Mouse (Mus musculus): ENCODE data around the gene Sirt5.

The Sirt5 gene

GRCm38 (mm10) chr13:43364985-43365824 lies at the start of gene Sirt5:
Sirt5 (plus strand) TSS chr13:43365496.
- peak; percentile 47 for DNase-seq (ENCODE audit: low read depth)

DNA sequence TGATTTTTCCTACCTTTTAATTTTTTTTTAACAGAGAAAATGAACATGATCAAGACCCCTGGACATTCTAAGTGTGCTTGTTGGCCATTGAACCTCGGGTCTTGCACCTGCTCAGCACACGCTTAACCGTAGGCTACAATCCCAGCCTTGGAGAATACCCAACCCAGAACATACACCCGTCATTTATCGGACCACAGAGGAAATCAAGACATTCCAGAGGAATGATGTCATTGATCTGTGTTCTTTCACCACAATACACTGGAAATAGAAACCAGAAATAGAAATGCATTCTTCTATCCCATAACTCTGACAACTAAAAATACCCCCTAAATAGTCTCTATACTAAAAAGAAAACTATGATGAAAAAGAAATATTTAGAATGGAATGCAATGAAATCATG lies 47.9 kb upstream of the Sirt5 start:
- no peak for DNase-seq (ENCODE audit: low read depth)

DNA sequence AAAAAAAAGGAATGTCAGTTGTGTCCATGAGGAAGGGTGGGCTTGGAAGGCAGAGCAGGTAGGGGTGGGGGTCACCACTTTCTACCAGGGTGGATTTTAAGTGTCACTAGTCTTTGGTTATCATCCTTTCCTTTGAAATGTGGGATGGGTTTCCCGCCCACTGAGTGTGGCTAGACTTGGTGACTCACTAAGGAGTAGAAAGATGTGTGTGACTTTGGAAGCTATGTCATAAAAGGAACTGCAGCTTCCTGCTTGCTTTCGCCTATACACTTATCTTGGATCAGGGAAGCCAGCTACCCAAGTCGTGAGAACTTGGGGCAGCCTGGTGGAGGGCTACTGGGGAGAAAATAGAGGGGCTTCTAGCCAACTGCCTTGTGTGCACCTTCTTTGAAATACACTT lies 45.9 kb upstream of the Sirt5 start:
- no peak for DNase-seq (ENCODE audit: low read depth)

GRCm38 (mm10) chr13:43321492-43321891 lies 43.8 kb upstream of the Sirt5 start:
- no peak for DNase-seq (ENCODE audit: low read depth)

DNA sequence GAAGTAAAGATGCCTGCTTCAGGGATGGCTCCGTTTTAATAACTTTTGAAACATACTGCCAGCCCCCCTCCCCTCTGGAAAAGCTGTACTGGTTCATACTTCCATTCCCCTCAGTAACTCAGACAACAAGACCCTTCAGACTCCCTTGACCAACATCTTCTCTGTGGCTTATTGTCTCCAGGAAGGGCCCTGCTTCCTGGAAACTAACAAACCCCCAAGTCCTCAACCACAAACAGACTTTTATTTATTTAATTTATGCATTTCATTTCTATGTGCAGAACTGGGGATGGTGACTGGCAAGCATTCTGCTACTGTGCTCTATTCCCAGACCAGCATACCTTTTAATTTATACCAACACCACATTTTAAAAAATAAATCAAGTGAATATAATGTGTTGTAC lies 39.9 kb upstream of the Sirt5 start:
- no peak for DNase-seq (ENCODE audit: low read depth)

DNA sequence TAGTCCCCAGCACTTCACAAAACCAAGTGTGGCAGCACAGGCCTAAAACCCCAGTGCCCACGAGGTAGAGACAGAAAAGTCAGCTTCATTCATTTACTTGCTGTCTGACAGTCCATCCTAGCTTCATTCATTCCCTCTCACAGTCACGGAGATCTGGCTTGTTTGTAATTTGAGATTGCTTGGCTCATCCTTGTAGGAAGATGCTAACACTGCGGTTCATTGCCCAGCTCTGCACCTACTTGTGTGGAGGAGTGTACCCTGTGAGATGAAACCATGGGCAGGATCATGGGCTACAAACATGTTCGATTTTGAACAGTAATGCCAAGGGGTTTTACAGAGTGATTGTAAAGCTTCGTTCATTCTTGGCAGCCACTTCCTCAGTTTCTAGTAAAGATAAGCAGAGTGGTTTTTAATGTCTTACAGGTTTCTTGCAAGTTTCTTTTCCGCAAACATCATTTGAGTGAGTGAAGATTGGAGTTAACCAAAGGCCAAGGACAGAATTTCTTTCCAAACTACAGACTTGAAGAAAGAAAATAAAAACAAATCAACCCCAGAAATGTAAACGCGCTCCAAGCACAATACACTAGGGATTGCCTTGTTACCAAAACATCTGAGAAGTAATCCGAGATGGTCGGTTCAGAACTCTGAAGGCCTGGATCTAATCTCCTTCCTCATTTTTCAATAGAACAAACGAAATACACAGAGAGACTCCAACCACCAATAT lies 33.4 kb upstream of the Sirt5 start:
- DNase-seq (ENCODE audit: low read depth): peak; percentile 25

DNA sequence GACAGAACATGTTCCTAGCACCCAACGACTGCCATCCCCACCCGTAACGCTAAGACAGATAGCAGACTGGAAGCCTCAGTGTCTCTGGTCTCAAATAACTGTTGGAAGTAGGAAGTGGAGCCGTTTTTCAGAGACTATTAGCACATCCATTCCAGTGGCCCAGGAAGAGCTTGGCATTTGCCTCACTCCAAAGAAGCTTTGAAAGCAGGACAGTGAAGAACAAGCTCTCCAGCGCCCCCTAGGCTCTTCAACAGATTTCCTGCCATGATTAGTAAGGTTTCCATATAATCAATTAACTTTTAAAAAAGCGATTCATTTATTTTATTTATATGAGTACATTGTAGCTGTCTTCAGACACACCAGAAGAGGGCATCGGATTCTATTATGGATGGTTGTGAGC lies 32.7 kb upstream of the Sirt5 start:
- no peak for DNase-seq (ENCODE audit: low read depth)

GRCm38 (mm10) chr13:43336425-43337221 lies 28.7 kb upstream of the Sirt5 start:
- no peak for DNase-seq (ENCODE audit: low read depth)

DNA sequence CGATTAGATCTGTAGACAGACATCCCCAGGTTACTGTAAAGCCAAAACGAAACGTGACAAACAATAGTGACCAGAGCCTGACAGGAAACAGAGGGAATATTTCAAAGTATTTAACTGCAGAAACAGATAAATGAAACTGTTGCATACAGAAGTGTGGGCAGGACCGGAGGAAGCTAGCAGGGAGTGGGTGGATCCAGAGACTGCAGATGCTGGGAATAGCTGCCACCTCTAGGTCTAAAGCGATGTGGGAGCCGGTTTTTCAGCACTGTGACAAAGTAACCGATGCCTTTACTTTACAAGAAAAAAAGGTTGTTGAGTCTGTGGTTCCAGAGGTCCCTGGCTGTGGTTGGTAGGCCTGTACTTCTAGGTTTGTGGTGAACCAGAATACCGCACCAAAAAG lies 27.3 kb upstream of the Sirt5 start:
- no peak for DNase-seq (ENCODE audit: low read depth)

GRCm38 (mm10) chr13:43338632-43339031 lies 26.7 kb upstream of the Sirt5 start:
- DNase-seq (ENCODE audit: low read depth): no peak

DNA sequence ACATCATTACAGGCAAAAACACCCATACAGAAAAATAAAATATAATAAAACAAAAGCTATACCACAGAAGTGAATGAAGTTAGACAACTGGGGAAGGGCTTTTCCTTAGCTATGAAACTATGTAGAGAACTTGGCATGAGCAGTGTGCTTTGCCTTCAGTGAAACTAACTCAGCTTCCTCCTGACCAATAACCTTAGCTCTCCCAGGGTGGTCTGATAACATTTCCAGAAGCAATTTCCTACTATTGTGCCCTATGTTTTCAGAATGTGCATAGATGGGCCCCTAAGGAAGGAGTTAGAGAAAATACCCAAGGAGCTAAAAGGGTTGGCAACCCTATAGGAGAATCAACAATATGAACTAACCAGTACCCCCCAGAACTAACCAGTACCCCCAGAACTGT lies 18.5 kb upstream of the Sirt5 start:
- DNase-seq (ENCODE audit: low read depth): no peak

GRCm38 (mm10) chr13:43349376-43349775 lies 15.9 kb upstream of the Sirt5 start:
- no peak for DNase-seq (ENCODE audit: low read depth)

- DNase-seq (ENCODE audit: low read depth): no peak
Measured at GRCm38 (mm10) chr13:43350489-43351169, 14.7 kb upstream of the Sirt5 start.

DNA sequence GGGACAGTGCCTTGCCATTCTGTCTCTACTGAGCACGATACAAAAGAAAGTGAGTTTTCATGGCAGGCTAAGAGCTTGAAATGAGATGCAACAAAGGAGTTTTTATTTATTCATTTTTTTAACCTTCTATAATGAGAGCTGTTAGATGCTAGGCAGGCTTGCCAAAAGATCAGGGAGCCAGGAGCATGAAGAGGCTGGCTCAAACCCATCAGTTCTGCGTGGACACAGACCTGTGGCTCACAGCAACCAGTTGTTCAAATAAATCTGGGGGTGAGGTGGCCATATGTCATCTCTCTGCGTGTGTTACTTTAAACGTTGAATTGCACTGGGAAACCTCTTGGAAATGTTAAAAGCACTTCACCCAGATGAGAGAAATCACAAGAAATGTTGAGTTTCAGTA lies 11.9 kb upstream of the Sirt5 start:
- no peak for DNase-seq (ENCODE audit: low read depth)

- no peak for DNase-seq (ENCODE audit: low read depth)
Measured at GRCm38 (mm10) chr13:43354362-43354761, 10.9 kb upstream of the Sirt5 start.

DNA sequence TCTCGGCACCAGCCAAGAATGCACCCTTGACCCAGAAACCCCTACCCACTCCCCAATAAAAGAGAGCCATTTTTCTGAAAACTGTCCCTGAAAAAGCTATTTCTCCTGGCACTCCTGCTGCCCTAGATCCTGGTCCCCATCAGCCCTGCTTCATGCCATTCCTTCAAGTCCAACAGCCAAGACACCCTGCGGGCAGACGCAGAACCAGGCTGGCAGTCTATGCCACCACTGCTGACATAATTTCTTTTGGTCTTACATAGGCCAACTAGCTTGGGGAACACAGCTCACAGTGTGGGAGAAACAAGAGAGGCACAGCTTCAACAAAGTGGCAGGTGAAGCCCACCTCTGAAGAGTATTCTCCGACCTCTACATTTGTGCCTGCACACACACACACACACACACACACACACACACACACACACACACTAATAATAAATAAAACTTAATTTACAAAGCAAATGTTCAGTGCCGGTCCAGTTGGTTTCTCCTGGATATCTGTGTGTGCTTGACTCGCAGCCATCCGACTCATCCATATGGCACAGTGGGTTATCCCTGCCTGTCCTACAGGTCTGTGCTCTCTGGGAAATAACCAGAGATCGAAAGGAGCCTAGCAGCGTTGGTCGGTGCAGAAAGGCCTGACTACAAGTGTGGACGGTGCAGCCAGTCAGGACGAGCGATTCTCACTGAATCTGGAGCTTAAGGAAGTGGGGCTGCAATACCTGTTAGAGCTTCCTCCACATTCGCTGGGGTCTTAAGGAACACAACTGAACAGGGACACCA lies 8.8 kb upstream of the Sirt5 start:
- DNase-seq (ENCODE audit: low read depth): no peak

DNA sequence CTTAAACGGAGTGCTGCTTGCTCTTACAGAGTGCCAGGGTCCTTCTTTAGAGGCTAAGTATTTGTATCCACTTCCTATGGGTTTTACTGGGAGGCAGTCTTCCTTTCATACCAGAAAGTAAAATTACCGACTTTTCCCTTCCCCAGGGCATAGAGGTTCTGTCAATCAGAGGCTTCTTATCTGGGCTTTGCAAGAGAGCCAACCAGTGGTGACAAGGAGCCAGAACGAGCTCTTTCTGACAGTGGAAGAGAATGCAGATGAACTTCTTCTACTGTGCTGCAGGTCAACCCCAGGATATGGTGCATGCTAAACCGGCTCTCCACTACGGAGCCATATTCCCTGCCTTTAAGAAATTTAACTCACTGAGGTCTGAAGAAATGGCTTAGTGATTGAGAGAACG lies 4.8 kb upstream of the Sirt5 start:
- no peak for DNase-seq (ENCODE audit: low read depth)

GRCm38 (mm10) chr13:43362353-43362752 lies 2.9 kb upstream of the Sirt5 start:
- DNase-seq (ENCODE audit: low read depth): no peak

DNA sequence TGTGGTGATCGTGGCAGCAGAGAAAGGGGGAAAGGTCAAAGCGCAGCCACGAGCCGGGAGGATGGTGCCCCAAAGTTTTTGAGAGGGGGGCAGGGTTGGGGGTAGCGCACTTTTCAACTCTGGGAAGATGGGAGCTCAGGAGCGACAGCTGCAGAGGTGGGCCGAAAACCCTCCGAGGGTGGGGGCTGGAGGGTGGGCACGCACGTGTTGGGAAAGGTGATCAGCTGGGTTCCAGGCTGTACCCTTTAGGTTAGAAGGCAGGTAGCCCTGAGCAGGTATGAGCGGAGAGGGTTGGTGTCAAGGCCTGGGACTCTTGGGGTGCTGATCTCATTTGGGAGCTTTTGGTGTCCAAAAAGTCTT lies 509 bp downstream of the Sirt5 start:
- DNase-seq (ENCODE audit: low read depth): no peak

DNA sequence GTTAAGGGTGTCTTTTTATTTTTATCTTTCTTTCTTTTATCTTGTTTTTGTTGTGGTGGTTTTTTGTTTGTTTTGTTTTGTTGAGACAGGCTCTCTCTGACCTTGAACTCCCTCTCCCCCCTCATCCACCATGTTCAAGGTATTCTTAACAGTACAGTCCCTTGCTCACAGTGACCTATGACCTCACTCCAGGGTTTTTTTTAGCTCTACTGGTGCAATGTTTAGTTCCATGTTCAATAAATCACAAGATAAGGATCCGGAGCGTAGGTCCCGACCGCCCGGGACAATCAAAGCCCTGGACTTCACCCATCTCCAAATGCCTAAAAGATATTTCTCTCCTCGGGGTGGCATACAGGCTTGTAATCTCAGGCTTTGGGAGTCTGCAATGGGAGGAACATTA lies 4.8 kb downstream of the Sirt5 start:
- DNase-seq (ENCODE audit: low read depth): no peak

- DNase-seq (ENCODE audit: low read depth): no peak
Measured at GRCm38 (mm10) chr13:43372892-43373291, 7.6 kb downstream of the Sirt5 start.

Data from fibroblast of lung, adult 2 months (primary cell).